Comparison of ENCODE assay signal across 8 mouse cellular contexts in genomic region chr9:105617274-105617673, GRCm38 (mm10). TPM values are rescaled to one million over a fixed set of nuclear protein-coding genes. Genes with fewer than 3 reads are reported as not detected.
DNase-seq lines count a peak whose midpoint lies in the region; TF ChIP-seq lines count a peak whose summit lies in the region.
"Not testable (repeated sequence)": the region's sequence is repeated elsewhere in the genome, so short reads cannot be mapped to it uniquely, and the experiment has no call there.

No protein-coding gene starts in this region.

- H3K4me1 ChIP-seq in ES-Bruce4 (ENCODE audit: control insufficient read depth, insufficient read depth, low read length); bone marrow, adult 2 months (ENCODE audit: control insufficient read depth, insufficient read depth, low read length): not testable (repeated sequence)

- H3K4me3 ChIP-seq in ES-Bruce4 (ENCODE audit: low read depth, low read length); bone marrow, adult 2 months (replicated peaks; ENCODE audit: control insufficient read depth, low read depth, low read length): not testable (repeated sequence)

- H3K27me3 ChIP-seq in ES-Bruce4 (ENCODE audit: control insufficient read depth, insufficient read depth, low read length, poor library complexity, severe bottlenecking): not testable (repeated sequence)

- H3K36me3 ChIP-seq in ES-Bruce4 (ENCODE audit: control insufficient read depth, insufficient read depth, low read length, poor library complexity, severe bottlenecking): not testable (repeated sequence)

- H3K9me3 ChIP-seq in ES-Bruce4 (replicated peaks; ENCODE audit: control insufficient read depth, insufficient read depth, low read length, poor library complexity, severe bottlenecking): not testable (repeated sequence)

- TF ChIP-seq EP300 in ES-Bruce4 (IDR thresholded peaks at IDR 0.05; ENCODE audit: insufficient read depth, low read depth, low read length): not testable (repeated sequence)

- TF ChIP-seq CTCF in ES-Bruce4 (IDR thresholded peaks at IDR 0.05; ENCODE audit: low read depth, low read length): peak; percentile 76
- peak; percentile 60 for TF ChIP-seq CTCF in bone marrow, adult 2 months (IDR thresholded peaks at IDR 0.05; ENCODE audit: control insufficient read depth, insufficient read depth, low read length)

- not testable (repeated sequence) for TF ChIP-seq POLR2A in ES-Bruce4 (IDR thresholded peaks at IDR 0.05; ENCODE audit: insufficient read depth, low read length); bone marrow, adult 2 months (IDR thresholded peaks at IDR 0.05; ENCODE audit: borderline replicate concordance, control insufficient read depth, low read depth, low read length)

- H3K27ac ChIP-seq in ES-Bruce4 (ENCODE audit: insufficient read depth, low read length); bone marrow, adult 2 months (ENCODE audit: control insufficient read depth, insufficient read depth, low read depth, low read length, poor library complexity): not testable (repeated sequence)

- not testable (repeated sequence) for H3K9ac ChIP-seq in ES-Bruce4 (ENCODE audit: low read depth, poor library complexity, severe bottlenecking)

- DNase-seq in embryo, embryonic 10.5 days (ENCODE audit: low spot score): peak; percentile 80
- peak; percentile 66 for DNase-seq in gastrocnemius, postnatal 10 days
- DNase-seq in kidney, adult 18-20 months: peak; percentile 65
- peak; percentile 75 for DNase-seq in left cerebral cortex, adult 18-20 months (ENCODE audit: low spot score in 2 of 2)
- peak; percentile 30 to 70 for DNase-seq in lung, postnatal 4 days
- peak; percentile 46 for DNase-seq in right cerebral cortex, postnatal 25 days

RNA-seq across cellular contexts. Expression of gene Pik3r4, which starts 25.5 kb away (rescaled TPM):
- 29.7 and 31.9 TPM in 2 replicates for polyA plus RNA-seq in ES-Bruce4 (2011; ENCODE audit: insufficient read depth, insufficient read length, low read depth, missing spikeins)
- polyA plus RNA-seq in bone marrow, adult 2 months (2011; ENCODE audit: insufficient read depth, insufficient read length, low replicate concordance, missing spikeins): 7.4 and 11.3 TPM in 2 replicates
- 10 to 100 TPM; 12.3 to 14.6 TPM for total RNA-seq in gastrocnemius, postnatal 10 days (2021)
- total RNA-seq in left cerebral cortex, adult 18-20 months (2021): 10 to 100 TPM; 41.2 to 47.9 TPM
